Mouse (Mus musculus): ENCODE measurements around the gene Hsd3b6. TPM values are rescaled to one million over a fixed set of nuclear protein-coding genes. Genes with fewer than 3 reads are reported as not detected.
"Not testable (repeated sequence)": the region's sequence is repeated elsewhere in the genome, so short reads cannot be mapped to it uniquely, and the experiment has no call there.

The Hsd3b6 gene
- polyA plus RNA-seq, 1 experiment from 2014 or later = 8.2 TPM

GRCm38 (mm10) chr3:98805032-98805431 is 9.2 kb downstream of the Hsd3b6 start:
- 64% methylated on average over 3 of the region's 3 CpGs for WGBS
- H3K4me1 ChIP-seq (replicated peaks); H3K27me3 ChIP-seq; H3K9ac ChIP-seq (replicated peaks); H3K4me2 ChIP-seq (replicated peaks); H3K27ac ChIP-seq; ATAC-seq; H3K4me3 ChIP-seq (replicated peaks); H3K9me3 ChIP-seq; H3K36me3 ChIP-seq: not testable (repeated sequence)

DNA sequence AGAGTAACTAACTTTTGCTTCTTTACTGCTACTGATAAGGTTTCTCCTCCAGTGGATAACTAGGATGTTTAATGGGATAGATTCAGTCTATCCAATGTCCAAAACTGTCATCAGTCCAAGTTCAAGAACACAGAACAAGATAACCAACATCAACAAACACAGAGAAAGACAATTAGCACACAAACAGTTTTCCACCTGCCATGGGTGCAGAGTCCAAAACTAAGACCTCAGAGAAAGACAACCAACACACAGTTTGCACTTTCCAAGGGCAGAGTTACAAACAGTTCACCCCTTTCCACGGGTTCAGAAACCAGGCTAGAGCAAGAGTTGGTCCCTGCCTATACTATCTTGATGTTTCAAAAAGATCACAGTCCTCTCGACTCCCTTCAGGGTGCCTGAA is 27.7 kb downstream of the Hsd3b6 start:
- Histone ChIP-seq H3K4me1 (replicated peaks) (no peaks in the 10 kb centered on the region), H3K27me3 (no peaks in the 10 kb centered on the region), H3K9me3 (no peaks in the 10 kb centered on the region), H3K4me3 (replicated peaks) (no peak overlapping the region), H3K9ac (replicated peaks) (no peak overlapping the region), H3K4me2 (replicated peaks) (no peak overlapping the region), H3K27ac (no peak overlapping the region), H3K36me3 (no peaks in the 10 kb centered on the region)
- no peak for ATAC-seq
- WGBS = 69% methylated on average over 2 of the region's 2 CpGs

- Histone ChIP-seq H3K4me1 (replicated peaks) (no peaks in the 10 kb centered on the region), H3K36me3 (no peaks in the 10 kb centered on the region), H3K27me3 (no peaks in the 10 kb centered on the region), H3K4me2 (replicated peaks) (no peak overlapping the region), H3K4me3 (replicated peaks) (no peak overlapping the region), H3K9me3 (no peaks in the 10 kb centered on the region), H3K9ac (replicated peaks) (no peak overlapping the region), H3K27ac (no peak overlapping the region)
- no peak for ATAC-seq
These were observed 31.9 kb downstream of the Hsd3b6 start for GRCm38 (mm10) chr3:98782181-98782868.

DNA sequence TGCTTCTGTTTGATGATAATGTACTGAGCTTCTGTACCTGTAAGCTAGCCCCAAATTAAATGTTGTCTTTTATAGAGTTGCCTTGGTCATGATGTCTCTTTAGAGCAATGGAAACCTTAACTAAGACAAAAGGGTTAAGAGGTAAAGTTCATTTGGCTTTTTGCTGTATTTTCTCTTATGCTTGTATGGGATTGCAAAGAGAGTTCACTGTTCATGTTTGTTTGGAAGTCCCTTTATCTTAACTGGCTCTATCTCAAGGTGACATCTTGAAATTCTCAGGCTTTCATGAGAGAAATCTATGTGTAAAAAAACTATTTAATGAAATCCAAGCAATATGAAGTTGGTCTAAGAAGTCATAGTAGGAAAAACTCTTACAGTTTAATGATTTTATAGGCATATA is 33.3 kb downstream of the Hsd3b6 start:
- Histone ChIP-seq H3K27ac (no peak overlapping the region), H3K27me3 (no peaks in the 10 kb centered on the region), H3K9ac (replicated peaks) (no peak overlapping the region), H3K9me3 (no peaks in the 10 kb centered on the region), H3K4me1 (replicated peaks) (no peaks in the 10 kb centered on the region), H3K36me3 (no peaks in the 10 kb centered on the region), H3K4me3 (replicated peaks) (no peak overlapping the region), H3K4me2 (replicated peaks) (no peak overlapping the region)
- no peak for ATAC-seq

DNA sequence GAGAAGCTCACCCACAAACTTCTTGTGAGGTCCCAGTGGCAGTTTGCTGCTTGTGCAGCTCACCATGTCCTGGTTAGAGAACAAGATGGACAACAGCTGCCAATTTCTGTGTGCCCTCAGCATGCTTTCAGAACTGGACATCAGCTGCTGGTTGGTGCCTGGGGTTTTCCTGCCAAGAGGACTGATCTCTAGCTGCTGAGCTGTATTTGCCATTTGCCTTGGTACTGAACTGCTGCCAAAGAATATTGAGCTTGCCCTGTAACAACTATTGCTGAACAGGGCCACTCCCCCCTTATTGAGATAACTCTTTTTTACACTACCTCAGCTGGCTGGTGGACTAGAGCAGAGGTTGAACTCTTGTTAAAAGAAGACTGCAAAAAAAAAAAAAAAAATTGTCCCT is 50.1 kb downstream of the Hsd3b6 start:
- H3K4me2 ChIP-seq (replicated peaks) = no peak overlapping the region
- ATAC-seq = no peak

DNA sequence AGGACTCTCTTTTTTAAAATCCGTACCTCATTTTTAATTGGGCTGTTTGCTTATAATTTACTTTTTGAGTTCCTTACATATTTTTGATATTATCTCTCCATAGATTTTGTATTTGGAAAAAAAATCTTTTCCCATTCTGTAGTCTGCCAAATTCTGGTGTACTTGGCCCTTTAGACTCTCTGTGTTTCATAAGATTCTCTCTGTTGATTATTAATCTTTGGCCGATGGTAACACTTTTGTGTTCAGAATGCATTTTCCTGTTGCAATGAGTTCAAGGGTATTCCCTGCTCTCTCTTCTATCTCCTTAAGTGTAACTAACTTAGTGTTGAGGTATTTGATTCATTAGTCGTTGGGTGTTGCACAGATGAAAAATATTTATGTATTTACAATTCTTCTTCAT is 57.4 kb downstream of the Hsd3b6 start:
- no peak overlapping the region for H3K4me2 ChIP-seq (replicated peaks)
- H3K4me1 ChIP-seq (replicated peaks) = no peaks in the 10 kb centered on the region
- H3K27me3 ChIP-seq = no peaks in the 10 kb centered on the region
- no peak overlapping the region for H3K4me3 ChIP-seq (replicated peaks)
- no peaks in the 10 kb centered on the region for H3K9me3 ChIP-seq
- H3K27ac ChIP-seq = no peak overlapping the region
- no peaks in the 10 kb centered on the region for H3K36me3 ChIP-seq
- no peak overlapping the region for H3K9ac ChIP-seq (replicated peaks)
- 96% methylated on average over 3 of the region's 3 CpGs for WGBS
- ATAC-seq = no peak

More for the DNA sequence above, 50.1 kb downstream of the Hsd3b6 start:
- no peak overlapping the region for H3K4me3 ChIP-seq (replicated peaks)
- H3K9me3 ChIP-seq = no peaks in the 10 kb centered on the region
- no peaks in the 10 kb centered on the region for H3K36me3 ChIP-seq
- no peak overlapping the region for H3K27ac ChIP-seq
- no peaks in the 10 kb centered on the region for H3K4me1 ChIP-seq (replicated peaks)
- no peaks in the 10 kb centered on the region for H3K27me3 ChIP-seq
- no peak overlapping the region for H3K9ac ChIP-seq (replicated peaks)

Other genes with a start within 250 kb of the Hsd3b6 start
- gene Gm10681, start 225.6 kb downstream of the Hsd3b6 start, polyA plus RNA-seq (2015; fragmentation: Nextera tagmentation; extraction: Ambion mirVana) = not detected in 2 replicates
- not detected in 2 replicates for gene Hsd3b5, start 184.2 kb downstream of the Hsd3b6 start, polyA plus RNA-seq (2015; fragmentation: Nextera tagmentation; extraction: Ambion mirVana)
- not detected in 2 replicates for gene Hsd3b2, start 89.9 kb downstream of the Hsd3b6 start, polyA plus RNA-seq (2015; fragmentation: Nextera tagmentation; extraction: Ambion mirVana)
- gene Hsd3b3, start 51.3 kb downstream of the Hsd3b6 start, polyA plus RNA-seq (2015; fragmentation: Nextera tagmentation; extraction: Ambion mirVana) = 0.10 and 0.30 TPM in 2 replicates
- gene Hsd3b1, start 45.4 kb upstream of the Hsd3b6 start, polyA plus RNA-seq (2015; fragmentation: Nextera tagmentation; extraction: Ambion mirVana) = 0.09 and 0.12 TPM in 2 replicates
- gene Hao2, start 78.8 kb upstream of the Hsd3b6 start, polyA plus RNA-seq (2015; fragmentation: Nextera tagmentation; extraction: Ambion mirVana) = not detected in 2 replicates

Measured in midbrain, embryonic 13.5 days (tissue).